Mouse (Mus musculus) hindbrain, embryonic 14.5 days (tissue): ENCODE data around the gene Kdm5a. TPM values are rescaled to one million over a fixed set of nuclear protein-coding genes. Genes with fewer than 3 reads are reported as not detected.

Experiments
- ATAC-seq: fragments of 200-750 bp; cut with Nextera tagmentation; 2 replicates; pipeline ENCODE4 v1.8.0; 2017; ENCODE audit warnings: moderate number of reproducible peaks, mild to moderate bottlenecking, moderate TSS enrichment, moderate library complexity; ENCODE audit not compliant: low FRiP score
- DNase-seq: peaks from one replicate; pipeline ENCODE4 v3.0.0-alpha.2; 2015; ENCODE audit warnings: low spot score
- H3K27ac ChIP-seq: fragments of 300-500 bp; sonication (generic); 2 replicates; pipeline ENCODE4 v1.5.1; 2014; ENCODE audit warnings: mild to moderate bottlenecking, moderate library complexity
- H3K27me3 ChIP-seq: fragments of 300-500 bp; sonication (generic); 2 replicates; pipeline ENCODE4 v1.6.1; 2014; ENCODE audit warnings: mild to moderate bottlenecking, low read length, mixed read lengths; ENCODE audit not compliant: control insufficient read depth, insufficient read depth
- H3K36me3 ChIP-seq: fragments of 300-500 bp; sonication (generic); replicated peaks from 2 replicates; pipeline ENCODE4 v1.6.1; 2014; ENCODE audit not compliant: control insufficient read depth, insufficient read depth
- H3K4me1 ChIP-seq: fragments of 300-500 bp; sonication (generic); replicated peaks from 2 replicates; pipeline ENCODE4 v1.6.1; 2014; ENCODE audit warnings: antibody characterized with exemption, low read length, mixed read lengths; ENCODE audit not compliant: control insufficient read depth, insufficient read depth
- H3K4me2 ChIP-seq: fragments of 300-500 bp; sonication (generic); replicated peaks from 2 replicates; pipeline ENCODE4 v1.6.1; 2014; ENCODE audit warnings: mild to moderate bottlenecking, moderate library complexity
- H3K4me3 ChIP-seq: fragments of 300-500 bp; sonication (generic); replicated peaks from 2 replicates; pipeline ENCODE4 v1.5.1; 2014; ENCODE audit warnings: mild to moderate bottlenecking, low read length
- H3K9ac ChIP-seq: fragments of 300-500 bp; sonication (generic); 2 replicates; pipeline ENCODE4 v1.6.1; 2014
- H3K9me3 ChIP-seq: fragments of 300-500 bp; sonication (generic); 2 replicates; pipeline ENCODE4 v1.6.1; 2016; ENCODE audit warnings: low read length; ENCODE audit not compliant: control insufficient read depth
- WGBS: fragments of 180-500 bp; shearing (Covaris S2); extraction: QIAGEN DNeasy Blood & Tissue Kit; methylation state at CpG from one replicate; pipeline ENCODE4 v1.1.7; 2014; 5-methylcytosine and 5-hydroxymethylcytosine counted together
- polyA plus RNA-seq: library from polyadenylated mRNA; unstranded; fragments of >200 nt; fragmentation: Nextera tagmentation; extraction: Ambion mirVana; gene quantifications from 2 replicates; pipeline ENCODE4 v1.2.1, GENCODE M21; 2014

Kdm5a gene
- polyA plus RNA-seq, 1 experiment from 2014 or later: 37.0 TPM

- H3K9me3 ChIP-seq: no peaks in the 10 kb centered on the region
- no peaks in the 10 kb centered on the region for H3K4me1 ChIP-seq
- no peak overlapping the region for H3K27ac ChIP-seq
- H3K9ac ChIP-seq: no peak overlapping the region
- no peak for ATAC-seq
- no peaks in the 10 kb centered on the region for H3K27me3 ChIP-seq
- peaks cover 89% of the 10 kb centered on the region for H3K36me3 ChIP-seq
- H3K4me2 ChIP-seq: no peak overlapping the region
- WGBS: 96% methylated on average over 5 of the region's 5 CpGs
- no peak overlapping the region for H3K4me3 ChIP-seq
- no peak for DNase-seq
Observed at GRCm38 (mm10) chr6:120395622-120396345, 31.9 kb downstream of the Kdm5a start.

GRCm38 (mm10) chr6:120403936-120404335, 40.0 kb downstream of the Kdm5a start:
- no peak overlapping the region for H3K27ac ChIP-seq
- 100% methylated on average over 1 of the region's 1 CpGs for WGBS
- H3K36me3 ChIP-seq: peaks cover 91% of the 10 kb centered on the region
- DNase-seq: no peak
- H3K4me3 ChIP-seq: no peak overlapping the region
- no peaks in the 10 kb centered on the region for H3K27me3 ChIP-seq
- H3K9me3 ChIP-seq: no peaks in the 10 kb centered on the region
- no peak overlapping the region for H3K4me2 ChIP-seq
- no peak for ATAC-seq
- H3K4me1 ChIP-seq: no peaks in the 10 kb centered on the region
- H3K9ac ChIP-seq: no peak overlapping the region

GRCm38 (mm10) chr6:120438161-120438560, 74.2 kb downstream of the Kdm5a start:
- Histone ChIP-seq H3K36me3 (peaks cover 69% of the 10 kb centered on the region), H3K27me3 (no peaks in the 10 kb centered on the region), H3K9me3 (no peaks in the 10 kb centered on the region), H3K9ac (no peak overlapping the region), H3K27ac (no peak overlapping the region), H3K4me3 (no peak overlapping the region), H3K4me2 (no peak overlapping the region), H3K4me1 (no peaks in the 10 kb centered on the region)
- ATAC-seq (no peak), DNase-seq (no peak)
- 92% methylated on average over 3 of the region's 3 CpGs for WGBS

GRCm38 (mm10) chr6:120442171-120442749, 78.3 kb downstream of the Kdm5a start:
- no peak overlapping the region for H3K9ac ChIP-seq
- ATAC-seq (no peak), DNase-seq (no peak)
- no peaks in the 10 kb centered on the region for H3K9me3 ChIP-seq
- no peak overlapping the region for H3K4me2 ChIP-seq
- no peaks in the 10 kb centered on the region for H3K27me3 ChIP-seq
- H3K4me3 ChIP-seq: no peak overlapping the region
- peaks cover 51% of the 10 kb centered on the region for H3K36me3 ChIP-seq
- no peaks in the 10 kb centered on the region for H3K4me1 ChIP-seq
- no peak overlapping the region for H3K27ac ChIP-seq
- 84% methylated on average over 4 of the region's 4 CpGs for WGBS

GRCm38 (mm10) chr6:120443363-120444355, 79.7 kb downstream of the Kdm5a start:
- DNase-seq (no peak), ATAC-seq (no peak)
- WGBS: 83% methylated on average over 14 of the region's 14 CpGs

GRCm38 (mm10) chr6:120450208-120450607, 86.3 kb downstream of the Kdm5a start:
- ATAC-seq (no peak), DNase-seq (no peak)
- Histone ChIP-seq H3K9me3 (no peaks in the 10 kb centered on the region), H3K27ac (no peak overlapping the region), H3K9ac (no peak overlapping the region), H3K4me2 (no peak overlapping the region), H3K27me3 (no peaks in the 10 kb centered on the region), H3K36me3 (no peaks in the 10 kb centered on the region), H3K4me3 (no peak overlapping the region), H3K4me1 (no peaks in the 10 kb centered on the region)
- 88% methylated on average over 3 of the region's 3 CpGs for WGBS

More at GRCm38 (mm10) chr6:120443363-120444355, 79.7 kb downstream of the Kdm5a start:
- Histone ChIP-seq H3K4me3 (no peak overlapping the region), H3K9me3 (no peaks in the 10 kb centered on the region), H3K4me1 (no peaks in the 10 kb centered on the region), H3K27me3 (no peaks in the 10 kb centered on the region), H3K4me2 (no peak overlapping the region), H3K9ac (no peak overlapping the region), H3K36me3 (peaks cover 45% of the 10 kb centered on the region), H3K27ac (no peak overlapping the region)

- Histone ChIP-seq H3K36me3 (no peaks in the 10 kb centered on the region), H3K9ac (no peak overlapping the region), H3K4me3 (no peak overlapping the region), H3K27me3 (no peaks in the 10 kb centered on the region), H3K4me2 (no peak overlapping the region), H3K4me1 (no peaks in the 10 kb centered on the region), H3K27ac (no peak overlapping the region), H3K9me3 (no peaks in the 10 kb centered on the region)
- DNase-seq: no peak
- ATAC-seq: no peak
- WGBS: 90% methylated on average over 11 of the region's 11 CpGs
Observed at GRCm38 (mm10) chr6:120452384-120453102, 88.6 kb downstream of the Kdm5a start.

GRCm38 (mm10) chr6:120453103-120453445, 89.2 kb downstream of the Kdm5a start:
- Histone ChIP-seq H3K4me2 (no peak overlapping the region), H3K27ac (no peak overlapping the region), H3K4me3 (no peak overlapping the region), H3K9me3 (no peaks in the 10 kb centered on the region), H3K4me1 (no peaks in the 10 kb centered on the region), H3K27me3 (no peaks in the 10 kb centered on the region), H3K9ac (no peak overlapping the region), H3K36me3 (no peaks in the 10 kb centered on the region)
- ATAC-seq: no peak
- 82% methylated on average over 5 of the region's 5 CpGs for WGBS
- no peak for DNase-seq

GRCm38 (mm10) chr6:120453556-120453955, 89.6 kb downstream of the Kdm5a start:
- Histone ChIP-seq H3K4me2 (no peak overlapping the region), H3K27ac (no peak overlapping the region), H3K27me3 (no peaks in the 10 kb centered on the region), H3K4me1 (no peaks in the 10 kb centered on the region), H3K9me3 (no peaks in the 10 kb centered on the region), H3K9ac (no peak overlapping the region), H3K36me3 (no peaks in the 10 kb centered on the region), H3K4me3 (no peak overlapping the region)
- DNase-seq (no peak), ATAC-seq (no peak)
- WGBS: 92% methylated on average over 3 of the region's 3 CpGs
